Mouse (Mus musculus) intestine, embryonic 14.5 days (tissue): ENCODE measurements around the gene Amn1. TPM values are rescaled to one million over a fixed set of nuclear protein-coding genes. Genes with fewer than 3 reads are reported as not detected.

Experiments used
- ATAC-seq: fragments of 200-750 bp; cut with Nextera tagmentation; replicated peaks from 2 replicates; pipeline ENCODE4 v1.8.0; 2017; ENCODE audit warnings: low read depth, moderate number of reproducible peaks, moderate TSS enrichment, moderate library complexity; ENCODE audit not compliant: low FRiP score, low TSS enrichment
- DNase-seq: peaks from one replicate; pipeline ENCODE4 v3.0.0-alpha.2; 2018; ENCODE audit warnings: low spot score
- H3K27ac ChIP-seq: fragments of 300-500 bp; sonication (generic); 2 replicates; pipeline ENCODE4 v1.5.1; 2014; ENCODE audit warnings: low read depth, mild to moderate bottlenecking, control low read depth
- H3K27me3 ChIP-seq: fragments of 300-500 bp; sonication (generic); replicated peaks from 2 replicates; pipeline ENCODE4 v1.6.1; 2014; ENCODE audit warnings: low read length, control low read depth; ENCODE audit not compliant: control insufficient read depth, insufficient read depth
- H3K36me3 ChIP-seq: fragments of 300-500 bp; sonication (generic); 2 replicates; pipeline ENCODE4 v1.6.1; 2014; ENCODE audit warnings: low read length, control low read depth; ENCODE audit not compliant: control insufficient read depth, insufficient read depth
- H3K4me1 ChIP-seq: fragments of 300-500 bp; sonication (generic); replicated peaks from 2 replicates; pipeline ENCODE4 v1.6.1; 2014; ENCODE audit warnings: low read length, control low read depth, mixed read lengths; ENCODE audit not compliant: control insufficient read depth, insufficient read depth
- H3K4me2 ChIP-seq: fragments of 300-500 bp; sonication (generic); 2 replicates; pipeline ENCODE4 v1.6.1; 2014; ENCODE audit warnings: low read length
- H3K4me3 ChIP-seq: fragments of 300-500 bp; sonication (generic); 2 replicates; pipeline ENCODE4 v1.5.1; 2014; ENCODE audit warnings: low read depth, low read length, control low read depth, mixed read lengths
- H3K9ac ChIP-seq: fragments of 300-500 bp; sonication (generic); 2 replicates; pipeline ENCODE4 v1.6.1; 2014; ENCODE audit warnings: mild to moderate bottlenecking, low read length
- H3K9me3 ChIP-seq: fragments of 300-500 bp; sonication (generic); 2 replicates; pipeline ENCODE4 v1.6.1; 2016; ENCODE audit warnings: low read length, control low read depth; ENCODE audit not compliant: control insufficient read depth
- WGBS: fragments of 180-500 bp; shearing (Covaris S2); extraction: QIAGEN DNeasy Blood & Tissue Kit; methylation state at CpG from one replicate; pipeline ENCODE4 v1.1.7; 2014; 5-methylcytosine and 5-hydroxymethylcytosine counted together
- polyA plus RNA-seq: library from polyadenylated mRNA; unstranded; fragments of >200 nt; fragmentation: Nextera tagmentation; extraction: Ambion mirVana; gene quantifications from 2 replicates; pipeline ENCODE4 v1.2.1, GENCODE M21; 2014

The Amn1 gene
- 26.7 and 29.8 TPM in 2 replicates for polyA plus RNA-seq

DNA sequence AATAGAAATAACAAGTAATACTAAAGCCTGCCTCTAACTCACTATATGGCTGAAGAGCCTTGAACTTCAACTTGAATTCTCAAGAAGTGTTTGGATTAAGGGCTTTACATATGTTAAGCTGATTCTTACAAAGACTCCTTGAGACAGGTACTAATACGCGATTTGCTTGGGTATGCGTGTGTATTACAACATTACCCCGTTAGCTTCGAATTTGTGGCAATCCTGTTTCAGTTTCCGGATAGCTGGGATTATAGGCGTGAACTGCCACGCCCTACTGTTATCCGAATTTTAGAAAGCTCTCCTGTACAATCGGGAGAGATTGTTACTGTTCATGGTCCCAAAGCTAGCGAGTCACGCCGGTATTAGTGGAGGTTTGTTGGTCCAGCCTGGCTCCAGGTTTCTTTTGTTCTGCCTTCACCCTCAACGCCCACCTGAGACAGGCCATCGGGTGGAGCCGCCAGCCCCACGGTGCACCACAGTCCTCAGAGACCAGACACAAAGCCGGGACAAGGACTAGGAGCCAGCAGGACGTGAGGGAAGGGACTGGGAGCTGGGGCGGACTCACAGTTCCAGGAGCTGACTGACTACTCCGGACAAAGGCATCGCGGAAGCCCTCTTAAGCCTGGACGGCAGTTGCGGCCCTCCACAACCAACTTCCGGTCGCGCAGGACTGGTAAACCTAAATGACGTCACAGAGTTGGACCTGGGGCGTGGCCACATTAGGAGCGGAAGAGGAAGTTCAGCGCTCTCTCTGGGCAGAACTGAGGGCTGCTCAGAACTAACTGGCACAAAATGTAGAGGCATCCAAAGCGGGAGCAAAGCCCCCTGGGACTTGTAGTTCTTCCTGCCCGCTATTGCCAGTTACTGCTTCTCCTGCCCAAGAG, at the start of gene Amn1:
TSS of gene Amn1 (minus strand) at position 672 of the 884 bp plus-strand sequence.
- peak within 1 kb of the TSS; percentile 75 for H3K4me2 ChIP-seq
- H3K27me3 ChIP-seq, result no peaks in the 10 kb centered on the region
- DNase-seq (peak; percentile 97), ATAC-seq (peak; percentile 98)
- 1% methylated on average over 34 of the region's 34 CpGs for WGBS
- peak within 1 kb of the TSS; percentile 85 for H3K27ac ChIP-seq
- H3K4me3 ChIP-seq, result peak within 1 kb of the TSS; percentile 87
- H3K4me1 ChIP-seq, result peaks cover 6% of the 10 kb centered on the region; the same call in 1 of the 2 replicates
- H3K9me3 ChIP-seq, result no peaks in the 10 kb centered on the region
- peak within 1 kb of the TSS; percentile 88 for H3K9ac ChIP-seq
- peaks cover 14% of the 10 kb centered on the region for H3K36me3 ChIP-seq

DNA sequence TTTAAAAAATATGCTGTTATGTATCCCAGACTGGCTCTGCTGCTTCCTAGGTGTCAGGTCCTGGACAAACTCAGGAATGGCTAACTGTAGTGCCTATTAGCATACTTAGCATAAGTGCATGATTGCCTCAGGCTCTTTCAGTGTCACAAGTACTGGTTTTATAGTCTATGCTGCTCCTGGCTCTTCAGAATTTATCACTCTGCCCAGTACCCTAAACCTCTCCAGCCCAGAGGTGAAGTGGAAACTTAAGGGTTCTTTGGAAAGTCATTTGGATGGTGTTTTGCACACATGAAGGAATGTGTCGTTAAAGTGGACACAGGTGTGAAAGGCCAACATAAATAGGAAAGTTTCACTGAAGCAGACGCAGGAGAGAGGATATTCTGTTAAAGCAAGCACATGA, 48.3 kb upstream of the Amn1 start:
- H3K4me3 ChIP-seq, result no peak overlapping the region
- H3K36me3 ChIP-seq, result no peaks in the 10 kb centered on the region
- H3K27me3 ChIP-seq, result no peaks in the 10 kb centered on the region
- no peak overlapping the region for H3K27ac ChIP-seq
- no peak overlapping the region for H3K4me2 ChIP-seq
- 71% methylated on average over 2 of the region's 2 CpGs for WGBS
- H3K9me3 ChIP-seq, result no peaks in the 10 kb centered on the region
- DNase-seq (no peak), ATAC-seq (no peak)
- H3K4me1 ChIP-seq, result no peaks in the 10 kb centered on the region
- H3K9ac ChIP-seq, result no peak overlapping the region

DNA sequence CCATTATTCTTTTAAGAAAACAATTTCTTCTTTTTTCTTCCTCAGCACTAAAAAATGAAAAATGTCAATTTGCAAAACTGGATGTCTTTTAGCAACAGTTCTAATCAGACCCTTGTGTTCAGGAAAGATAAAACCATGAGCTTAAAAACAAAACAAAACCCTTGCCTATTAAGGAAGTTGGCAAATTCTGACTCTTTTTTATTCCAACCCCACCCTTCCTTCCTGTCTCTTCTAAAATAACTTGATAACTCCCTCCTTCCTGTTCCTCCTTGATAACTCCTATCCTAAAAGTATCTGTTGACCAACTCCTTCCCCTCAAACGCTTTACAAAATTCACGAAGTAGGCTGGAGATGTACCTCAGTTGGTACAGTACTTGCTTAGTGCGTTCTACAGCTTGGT, 45.4 kb upstream of the Amn1 start:
- ATAC-seq (no peak), DNase-seq (no peak)
- no peak overlapping the region for H3K27ac ChIP-seq
- H3K27me3 ChIP-seq, result no peaks in the 10 kb centered on the region
- H3K9ac ChIP-seq, result no peak overlapping the region
- H3K36me3 ChIP-seq, result no peaks in the 10 kb centered on the region
- H3K4me3 ChIP-seq, result no peak overlapping the region
- no peak overlapping the region for H3K4me2 ChIP-seq
- 80% methylated on average over 3 of the region's 3 CpGs for WGBS
- H3K9me3 ChIP-seq, result no peaks in the 10 kb centered on the region
- no peaks in the 10 kb centered on the region for H3K4me1 ChIP-seq

DNA sequence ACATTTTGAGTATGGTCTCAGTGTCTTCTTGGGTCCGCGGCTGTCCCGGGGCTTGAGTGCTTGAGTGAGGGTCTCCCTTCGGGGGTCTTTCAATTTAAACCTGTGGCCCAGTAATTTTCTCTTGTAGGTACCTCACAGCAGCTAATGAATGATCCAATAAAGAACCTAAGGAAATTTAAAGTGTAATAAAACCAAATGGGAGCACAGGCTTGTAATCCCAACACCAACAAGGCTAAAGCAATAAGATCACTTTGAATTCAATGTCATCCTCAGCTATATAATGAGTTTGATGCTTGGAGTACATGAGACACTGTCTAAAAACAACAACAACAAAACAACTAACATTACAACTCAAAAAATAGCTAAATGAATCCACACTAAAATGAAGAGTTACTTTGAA, 36.2 kb upstream of the Amn1 start:
- Histone ChIP-seq H3K27me3 (no peaks in the 10 kb centered on the region), H3K4me3 (no peak overlapping the region), H3K9me3 (no peaks in the 10 kb centered on the region), H3K4me1 (no peaks in the 10 kb centered on the region), H3K36me3 (no peaks in the 10 kb centered on the region), H3K27ac (no peak overlapping the region), H3K9ac (no peak overlapping the region), H3K4me2 (no peak overlapping the region)
- over 99% methylated on average over 4 of the region's 4 CpGs for WGBS
- ATAC-seq (no peak), DNase-seq (no peak)

DNA sequence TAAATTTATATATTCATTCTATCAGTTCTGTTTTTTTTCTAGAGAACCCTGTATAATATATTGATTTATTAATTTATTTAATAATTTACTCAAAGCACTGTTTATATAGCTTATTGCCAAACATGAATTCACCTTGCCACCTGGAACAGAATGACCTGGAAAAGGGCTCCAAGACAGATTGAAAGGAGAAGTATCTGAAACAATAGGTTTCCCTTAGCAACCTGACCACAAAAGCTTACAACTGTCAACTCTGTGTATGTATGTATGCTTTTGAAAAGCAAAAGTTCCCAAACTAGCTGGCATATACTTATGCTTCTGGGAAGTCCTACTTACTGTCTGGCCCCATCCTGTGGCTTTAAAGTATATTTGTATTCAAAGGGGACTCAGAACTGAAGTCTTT, 32.8 kb upstream of the Amn1 start:
- no peaks in the 10 kb centered on the region for H3K4me1 ChIP-seq
- DNase-seq, result no peak
- H3K4me3 ChIP-seq, result no peak overlapping the region
- no peaks in the 10 kb centered on the region for H3K27me3 ChIP-seq
- H3K36me3 ChIP-seq, result no peaks in the 10 kb centered on the region
- no peaks in the 10 kb centered on the region for H3K9me3 ChIP-seq
- ATAC-seq, result no peak
- H3K9ac ChIP-seq, result no peak overlapping the region
- no peak overlapping the region for H3K27ac ChIP-seq
- H3K4me2 ChIP-seq, result no peak overlapping the region

DNA sequence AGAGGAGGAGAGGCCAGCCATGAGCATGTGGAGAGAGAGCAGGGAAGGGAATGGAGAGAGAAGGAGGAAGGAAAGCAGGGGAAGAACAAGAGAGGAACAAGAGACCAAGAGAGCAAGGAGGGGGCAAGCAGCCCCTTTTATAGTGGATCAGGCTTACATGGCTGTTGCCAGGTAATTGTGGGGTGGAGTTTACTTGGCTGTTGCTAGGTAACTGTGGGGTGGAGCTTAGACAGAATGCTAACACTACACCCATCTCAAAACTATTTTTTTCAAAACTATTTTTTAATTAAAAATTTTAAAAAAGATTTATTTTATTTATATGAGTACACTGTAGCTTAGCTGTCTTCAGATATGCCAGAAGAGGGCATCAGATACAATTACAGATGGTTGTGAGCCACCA, 10.1 kb upstream of the Amn1 start:
- H3K9ac ChIP-seq, result no peak overlapping the region
- H3K4me3 ChIP-seq, result no peak overlapping the region
- H3K4me2 ChIP-seq, result no peak overlapping the region
- no peaks in the 10 kb centered on the region for H3K9me3 ChIP-seq
- no peaks in the 10 kb centered on the region for H3K27me3 ChIP-seq
- DNase-seq (no peak), ATAC-seq (no peak)
- no peaks in the 10 kb centered on the region for H3K36me3 ChIP-seq
- 0 out of 2 replicates have a peak, but pooled peaks cover 2% of the 10 kb centered on the region for H3K4me1 ChIP-seq
- no peak overlapping the region for H3K27ac ChIP-seq

DNA sequence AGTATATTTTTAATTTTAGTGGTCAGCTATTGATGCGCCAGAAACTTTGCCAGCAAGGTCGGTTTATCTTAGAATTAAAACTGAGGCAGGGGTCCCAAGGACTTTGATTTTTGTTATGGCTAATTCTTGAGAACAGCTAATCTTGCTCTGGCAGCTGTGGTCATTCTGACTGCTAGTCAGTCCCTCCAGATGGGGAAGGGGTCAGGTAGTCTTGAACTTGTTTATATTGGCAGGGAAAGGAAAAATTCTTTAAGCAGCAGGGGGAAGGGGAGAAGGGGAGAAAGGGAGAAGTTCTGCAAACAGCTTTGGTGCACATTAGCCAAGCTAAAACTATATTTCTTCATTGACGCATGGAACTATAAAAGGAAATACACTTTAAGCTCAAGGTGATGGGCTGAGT, 8.6 kb upstream of the Amn1 start:
- DNase-seq, result no peak
- no peak overlapping the region for H3K4me3 ChIP-seq
- no peaks in the 10 kb centered on the region for H3K9me3 ChIP-seq
- WGBS, result 31% methylated on average over 3 of the region's 3 CpGs
- no peak overlapping the region for H3K27ac ChIP-seq
- no peak for ATAC-seq
- no peaks in the 10 kb centered on the region for H3K36me3 ChIP-seq
- H3K9ac ChIP-seq, result no peak overlapping the region
- H3K4me2 ChIP-seq, result no peak overlapping the region
- H3K4me1 ChIP-seq, result 0 out of 2 replicates have a peak, but pooled peaks cover 2% of the 10 kb centered on the region
- no peaks in the 10 kb centered on the region for H3K27me3 ChIP-seq

DNA sequence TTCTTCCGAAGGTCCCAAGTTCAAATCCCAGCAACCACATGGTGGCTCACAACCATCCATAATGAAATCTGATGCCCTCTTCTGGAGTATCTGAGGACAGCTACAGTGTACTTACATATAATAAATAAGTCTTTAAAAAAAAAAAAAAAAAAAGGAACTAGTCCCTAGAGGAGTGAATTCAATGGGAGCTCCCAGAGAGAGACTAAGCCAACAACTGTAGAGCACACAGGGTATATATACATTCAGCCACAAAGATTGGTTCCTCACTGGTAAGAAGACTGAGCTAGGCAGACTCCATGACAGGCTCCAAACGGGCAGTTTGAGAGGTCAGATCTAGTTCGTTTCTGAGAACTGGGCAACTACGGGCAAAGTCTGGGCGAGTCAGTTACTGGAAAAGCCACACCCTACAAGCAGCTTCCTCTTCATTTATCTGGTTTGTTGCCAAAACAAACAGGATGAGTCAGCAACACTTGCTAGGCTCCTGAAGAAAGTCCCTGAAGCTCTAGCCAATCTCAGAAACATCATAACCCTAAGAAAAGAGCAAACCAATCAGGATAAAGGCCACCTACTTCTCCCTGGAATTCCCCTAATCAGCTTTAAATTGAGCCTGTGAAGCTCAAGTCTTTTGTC, 4.9 kb upstream of the Amn1 start:
- no peak for ATAC-seq
- DNase-seq, result no peak
- H3K36me3 ChIP-seq, result no peaks in the 10 kb centered on the region
- no peak overlapping the region for H3K9ac ChIP-seq
- H3K9me3 ChIP-seq, result no peaks in the 10 kb centered on the region
- no peak overlapping the region for H3K27ac ChIP-seq
- WGBS, result 78% methylated on average over 5 of the region's 5 CpGs
- H3K4me1 ChIP-seq, result 0 out of 2 replicates have a peak, but pooled peaks cover 2% of the 10 kb centered on the region
- no peak overlapping the region for H3K4me3 ChIP-seq
- H3K27me3 ChIP-seq, result no peaks in the 10 kb centered on the region
- H3K4me2 ChIP-seq, result no peak overlapping the region
